Comparison of ENCODE assay signal across 8 mouse cellular contexts in genomic region chr12:74803740-74804512, GRCm38 (mm10).
A peak's percentile ranks its signal among the peaks of the same experiment; 100 is the strongest.
DNase-seq lines count a peak whose midpoint lies in the region; ATAC-seq and TF ChIP-seq lines count a peak whose summit lies in the region.

No protein-coding gene starts in this region.

- DNase-seq in forebrain, embryonic 11.5 days (ENCODE audit: low spot score), result no peak
- peak; percentile 30 for DNase-seq in thymus, postnatal 0 days (ENCODE audit: low spot score)
- DNase-seq in thymus, postnatal 36 days, result no peak
- no peak for DNase-seq in gastrocnemius, adult 2 months
- DNase-seq in cerebellum, postnatal 36 days, result no peak

- WGBS in forebrain, embryonic 11.5 days, result 66% methylated on average over 13 of the region's 13 CpGs
- 67% methylated on average over 13 of the region's 13 CpGs for WGBS in forebrain, embryonic 16.5 days
- WGBS in hindbrain, embryonic 12.5 days, result 54% methylated on average over 13 of the region's 13 CpGs

- no peak overlapping the region for H3K27ac ChIP-seq in forebrain, embryonic 11.5 days (ENCODE audit: low read depth, low read length)
- H3K27ac ChIP-seq in forebrain, embryonic 16.5 days (ENCODE audit: low read length), result no peak overlapping the region
- H3K27ac ChIP-seq in hindbrain, embryonic 12.5 days, result no peak overlapping the region
- no peak overlapping the region for H3K27ac ChIP-seq in gastrocnemius, adult 2 months

- no peak overlapping the region for H3K4me2 ChIP-seq in forebrain, embryonic 11.5 days (ENCODE audit: low read depth, low read length, severe bottlenecking)
- H3K4me2 ChIP-seq in forebrain, embryonic 16.5 days (ENCODE audit: low read length), result no peak overlapping the region
- H3K4me2 ChIP-seq in hindbrain, embryonic 12.5 days (replicated peaks), result no peak overlapping the region

- no peak overlapping the region for H3K9ac ChIP-seq in forebrain, embryonic 11.5 days (ENCODE audit: low read length)
- no peak overlapping the region for H3K9ac ChIP-seq in forebrain, embryonic 16.5 days (replicated peaks; ENCODE audit: low read depth, low read length)
- no peak overlapping the region for H3K9ac ChIP-seq in hindbrain, embryonic 12.5 days

- H3K4me3 ChIP-seq in forebrain, embryonic 11.5 days (ENCODE audit: low read depth, low read length), result no peak overlapping the region
- no peak overlapping the region for H3K4me3 ChIP-seq in forebrain, embryonic 16.5 days (replicated peaks; ENCODE audit: low read length)
- H3K4me3 ChIP-seq in hindbrain, embryonic 12.5 days, result no peak overlapping the region
- no peak overlapping the region for H3K4me3 ChIP-seq in gastrocnemius, adult 2 months

- intact Hi-C loops in gastrocnemius, adult 2 months (cut with DNase I), result no loop called here

- H3K36me3 ChIP-seq in forebrain, embryonic 11.5 days (ENCODE audit: control insufficient read depth, insufficient read depth, low read length), result no peaks in the 10 kb centered on the region
- H3K36me3 ChIP-seq in forebrain, embryonic 16.5 days (ENCODE audit: control insufficient read depth, insufficient read depth), result no peaks in the 10 kb centered on the region
- H3K36me3 ChIP-seq in hindbrain, embryonic 12.5 days, result no peaks in the 10 kb centered on the region

- no peaks in the 10 kb centered on the region for H3K27me3 ChIP-seq in forebrain, embryonic 11.5 days (ENCODE audit: control insufficient read depth, insufficient read depth, low read length)
- H3K27me3 ChIP-seq in forebrain, embryonic 16.5 days (replicated peaks; ENCODE audit: control insufficient read depth, insufficient read depth, low read length), result no peaks in the 10 kb centered on the region
- no peaks in the 10 kb centered on the region for H3K27me3 ChIP-seq in hindbrain, embryonic 12.5 days

- TF ChIP-seq CTCF in gastrocnemius, adult 2 months (IDR thresholded peaks at IDR 0.05), result no peak

- no peaks in the 10 kb centered on the region for H3K4me1 ChIP-seq in forebrain, embryonic 11.5 days (replicated peaks; ENCODE audit: control insufficient read depth, insufficient read depth, low read length)
- no peaks in the 10 kb centered on the region for H3K4me1 ChIP-seq in forebrain, embryonic 16.5 days (replicated peaks; ENCODE audit: control insufficient read depth, insufficient read depth, low read length)
- H3K4me1 ChIP-seq in hindbrain, embryonic 12.5 days, result no peaks in the 10 kb centered on the region

- peak; percentile 89 for ATAC-seq in forebrain, embryonic 11.5 days (replicated peaks; ENCODE audit: low FRiP score)
- ATAC-seq in forebrain, embryonic 16.5 days, result no peak
- peak; percentile 83 for ATAC-seq in hindbrain, embryonic 12.5 days (ENCODE audit: low FRiP score)
- peak; percentile 98 for ATAC-seq in monocyte, adult 5-6 weeks (replicated peaks; ENCODE audit: insufficient number of reproducible peaks, low FRiP score, low TSS enrichment, poor library complexity, severe bottlenecking)

- no peaks in the 10 kb centered on the region for H3K9me3 ChIP-seq in forebrain, embryonic 11.5 days (ENCODE audit: control insufficient read depth, low read length)
- H3K9me3 ChIP-seq in forebrain, embryonic 16.5 days (ENCODE audit: control insufficient read depth, low read length), result no peaks in the 10 kb centered on the region
- H3K9me3 ChIP-seq in hindbrain, embryonic 12.5 days (replicated peaks), result no peaks in the 10 kb centered on the region
